Mouse (Mus musculus): ENCODE measurements around the gene Zbtb5.
A peak's percentile ranks its signal among the peaks of the same experiment; 100 is the strongest.
"Not testable (repeated sequence)": the region's sequence is repeated elsewhere in the genome, so short reads cannot be mapped to it uniquely, and the experiment has no call there.

The Zbtb5 gene

GRCm38 (mm10) chr4:45011581-45012104 lies 569 bp downstream of the Zbtb5 start:
- DNase-seq (ENCODE audit: extremely low read depth, insufficient read length, low spot score), result no peak

DNA sequence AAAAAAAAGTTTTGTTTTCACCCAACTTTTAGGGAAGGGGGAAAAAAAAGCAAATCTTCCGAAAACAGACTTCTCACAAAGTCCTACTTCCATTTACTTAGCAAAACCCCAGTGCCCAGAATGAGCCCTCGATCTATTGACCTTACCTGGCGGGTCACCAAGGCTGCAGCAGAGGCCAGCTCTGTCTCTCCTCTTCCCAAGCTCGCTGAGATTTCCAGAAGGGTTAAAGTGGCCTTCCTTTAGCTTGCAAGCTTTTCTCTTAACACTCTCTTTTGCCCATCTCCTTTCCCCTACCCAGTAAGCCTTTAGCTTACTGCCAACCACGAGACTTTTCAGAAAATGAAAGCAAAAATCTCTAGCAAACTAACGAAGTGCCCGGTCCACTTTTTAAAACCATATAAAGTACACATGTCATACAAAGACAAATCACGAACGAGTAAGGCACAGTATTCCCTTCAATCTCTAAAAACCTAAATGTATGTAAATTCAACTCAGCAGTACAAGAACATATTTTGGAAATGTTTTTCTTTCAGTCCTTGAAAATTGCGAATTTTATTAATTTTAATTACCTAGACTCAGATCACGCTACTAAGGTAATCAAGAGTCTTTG lies 1.3 kb downstream of the Zbtb5 start:
- DNase-seq (ENCODE audit: extremely low read depth, insufficient read length, low spot score), result peak; percentile 37

GRCm38 (mm10) chr4:45005452-45005851 lies 6.8 kb downstream of the Zbtb5 start:
- no peak for DNase-seq (ENCODE audit: extremely low read depth, insufficient read length, low spot score)

DNA sequence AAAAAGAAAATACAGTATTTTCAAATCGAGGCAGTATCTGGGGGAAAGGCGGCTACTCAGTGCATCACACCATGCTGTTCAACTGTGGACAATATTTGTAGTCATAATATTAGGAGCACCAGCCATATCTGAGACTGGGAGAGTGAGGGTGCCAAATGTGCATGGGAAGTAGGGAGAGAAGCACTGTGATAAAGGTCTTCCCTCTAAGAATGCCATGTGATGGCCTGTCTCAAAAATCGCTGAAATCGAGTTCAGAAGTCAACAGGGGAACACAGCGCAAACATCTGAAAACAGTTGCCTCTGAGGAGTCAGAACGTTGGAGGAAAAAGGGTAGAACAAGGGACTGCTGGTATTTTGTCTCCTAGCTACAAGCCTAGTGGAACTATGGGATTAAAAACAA lies 12.2 kb downstream of the Zbtb5 start:
- no peak for DNase-seq (ENCODE audit: extremely low read depth, insufficient read length, low spot score)

DNA sequence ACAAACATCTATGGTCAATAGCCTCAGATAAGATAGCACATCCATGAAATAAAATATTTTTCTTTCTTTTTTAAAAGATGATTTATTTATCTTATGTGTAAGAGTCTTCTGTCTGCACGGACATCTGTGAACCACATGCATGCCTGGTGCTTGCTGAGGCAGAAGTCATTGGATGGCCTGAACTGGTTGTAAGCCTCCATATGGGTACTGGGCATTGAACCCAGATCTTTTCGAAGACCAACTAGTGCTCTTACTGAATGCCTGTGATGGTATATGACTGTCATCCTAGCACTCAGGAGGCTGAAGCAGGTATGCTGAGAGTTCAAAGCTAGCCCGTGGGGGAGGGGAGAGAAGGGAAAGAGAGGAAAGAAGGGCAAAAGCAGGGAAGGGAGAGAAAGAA lies 14.1 kb downstream of the Zbtb5 start:
- no peak for DNase-seq (ENCODE audit: extremely low read depth, insufficient read length, low spot score)

GRCm38 (mm10) chr4:44994776-44995175 lies 17.4 kb downstream of the Zbtb5 start:
- no peak for DNase-seq (ENCODE audit: extremely low read depth, insufficient read length, low spot score)

DNA sequence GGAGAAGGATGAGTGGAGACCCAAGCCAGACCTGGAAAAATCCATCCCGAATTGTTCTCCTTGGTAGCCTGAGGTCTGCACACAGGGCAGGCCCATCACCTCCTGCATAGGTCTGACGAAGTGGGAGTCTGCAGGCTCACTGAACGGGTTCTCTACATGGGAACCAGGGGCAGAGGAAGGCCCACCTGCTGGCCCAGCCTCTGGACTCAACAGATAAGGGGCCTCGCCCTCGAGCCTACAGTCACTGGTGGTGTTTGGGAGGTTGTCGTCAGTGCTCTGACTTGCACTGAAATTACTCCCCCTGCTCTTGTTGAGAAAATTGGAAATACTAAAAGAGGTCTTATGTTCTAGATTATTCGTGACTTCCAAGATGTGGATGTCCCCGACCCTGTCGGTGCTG lies 18.4 kb downstream of the Zbtb5 start:
- DNase-seq (ENCODE audit: extremely low read depth, insufficient read length, low spot score), result no peak

DNA sequence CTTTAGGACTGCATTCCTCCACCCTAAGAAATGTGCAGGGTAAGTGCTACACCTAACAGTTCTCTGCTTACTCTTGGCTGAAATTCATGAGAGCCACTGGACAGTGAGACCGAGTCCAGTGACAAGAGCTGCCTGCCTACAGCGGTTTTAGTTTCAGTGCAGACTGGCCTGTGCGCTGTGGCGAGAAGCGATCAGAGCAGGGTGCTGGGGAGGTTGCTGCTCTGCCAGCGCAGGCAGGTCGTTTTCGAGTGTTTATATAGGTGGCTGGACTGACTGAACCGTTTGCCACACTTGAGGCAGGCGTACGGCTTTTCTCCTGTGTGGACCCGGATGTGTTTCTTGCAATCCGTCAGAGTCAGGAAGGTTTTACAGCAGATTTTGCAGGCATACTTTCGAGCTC lies 19.0 kb downstream of the Zbtb5 start:
- not testable (repeated sequence) for DNase-seq (ENCODE audit: extremely low read depth, insufficient read length, low spot score)

GRCm38 (mm10) chr4:44992330-44992729 lies 19.9 kb downstream of the Zbtb5 start:
- DNase-seq (ENCODE audit: extremely low read depth, insufficient read length, low spot score), result not testable (repeated sequence)

GRCm38 (mm10) chr4:44990560-44990959 lies 21.7 kb downstream of the Zbtb5 start:
- DNase-seq (ENCODE audit: extremely low read depth, insufficient read length, low spot score), result no peak

DNA sequence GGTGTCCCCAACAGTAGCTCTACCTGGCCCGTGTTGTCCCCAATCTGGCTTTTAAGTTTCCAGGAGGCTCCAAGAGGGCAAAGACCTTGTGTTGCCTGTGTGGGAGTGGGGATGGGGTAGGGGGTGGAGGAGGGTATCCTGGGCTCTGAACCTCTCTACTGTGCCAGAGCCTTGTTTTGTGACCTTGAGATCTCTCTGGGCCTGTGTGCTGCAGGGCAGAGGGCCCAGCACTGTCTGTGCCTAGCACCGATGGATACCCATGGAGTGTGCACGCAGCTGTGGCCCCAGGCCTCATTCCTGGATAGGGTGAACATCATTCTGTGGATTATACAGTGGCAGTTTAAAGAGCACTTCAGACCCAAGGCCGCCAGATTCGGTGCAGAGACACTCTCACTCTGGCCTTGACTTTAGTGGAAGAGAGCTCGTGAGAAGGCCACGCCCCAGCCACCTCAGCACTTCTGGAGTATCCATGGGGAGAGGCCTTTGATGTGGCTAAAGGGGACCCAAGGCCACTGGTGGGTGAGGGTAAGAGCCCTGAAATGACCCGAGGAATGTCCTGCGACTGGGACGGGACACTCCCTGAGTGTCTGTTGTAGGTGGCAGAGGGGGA lies 29.0 kb downstream of the Zbtb5 start:
- no peak for DNase-seq (ENCODE audit: extremely low read depth, insufficient read length, low spot score)

- DNase-seq (ENCODE audit: extremely low read depth, insufficient read length, low spot score), result no peak
Measured at GRCm38 (mm10) chr4:44982440-44983130, 29.6 kb downstream of the Zbtb5 start.

GRCm38 (mm10) chr4:44981974-44982287 lies 30.3 kb downstream of the Zbtb5 start:
- DNase-seq (ENCODE audit: extremely low read depth, insufficient read length, low spot score), result peak; percentile 43

GRCm38 (mm10) chr4:44981280-44981973 lies 30.8 kb downstream of the Zbtb5 start, which contains the start of gene Grhpr:
Gene Grhpr, plus strand, starts transcription at chr4:44981395.
- peak; percentile 98 for DNase-seq (ENCODE audit: extremely low read depth, insufficient read length, low spot score)

- DNase-seq (ENCODE audit: extremely low read depth, insufficient read length, low spot score), result no peak
Measured at GRCm38 (mm10) chr4:44979794-44980338, 32.3 kb downstream of the Zbtb5 start.

DNA sequence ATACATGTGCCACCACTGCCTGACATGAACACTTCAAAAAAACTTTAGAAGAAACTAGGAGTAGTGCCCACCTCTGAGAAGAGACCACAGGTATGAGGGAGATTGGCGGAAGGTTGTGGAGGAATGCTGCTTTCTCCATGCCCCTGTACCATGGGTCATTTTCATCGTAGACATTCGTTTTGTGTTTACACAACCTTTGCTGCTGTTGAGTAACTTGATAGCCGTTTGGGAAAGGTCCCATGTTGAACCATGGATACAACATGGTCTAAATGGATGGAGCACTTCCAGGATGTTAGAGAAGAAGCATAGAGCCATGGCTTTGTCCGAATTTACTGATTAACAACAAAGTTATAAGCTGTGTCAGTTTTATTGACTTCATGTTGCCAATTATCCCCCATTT lies 34.0 kb downstream of the Zbtb5 start:
- DNase-seq (ENCODE audit: extremely low read depth, insufficient read length, low spot score), result no peak

DNA sequence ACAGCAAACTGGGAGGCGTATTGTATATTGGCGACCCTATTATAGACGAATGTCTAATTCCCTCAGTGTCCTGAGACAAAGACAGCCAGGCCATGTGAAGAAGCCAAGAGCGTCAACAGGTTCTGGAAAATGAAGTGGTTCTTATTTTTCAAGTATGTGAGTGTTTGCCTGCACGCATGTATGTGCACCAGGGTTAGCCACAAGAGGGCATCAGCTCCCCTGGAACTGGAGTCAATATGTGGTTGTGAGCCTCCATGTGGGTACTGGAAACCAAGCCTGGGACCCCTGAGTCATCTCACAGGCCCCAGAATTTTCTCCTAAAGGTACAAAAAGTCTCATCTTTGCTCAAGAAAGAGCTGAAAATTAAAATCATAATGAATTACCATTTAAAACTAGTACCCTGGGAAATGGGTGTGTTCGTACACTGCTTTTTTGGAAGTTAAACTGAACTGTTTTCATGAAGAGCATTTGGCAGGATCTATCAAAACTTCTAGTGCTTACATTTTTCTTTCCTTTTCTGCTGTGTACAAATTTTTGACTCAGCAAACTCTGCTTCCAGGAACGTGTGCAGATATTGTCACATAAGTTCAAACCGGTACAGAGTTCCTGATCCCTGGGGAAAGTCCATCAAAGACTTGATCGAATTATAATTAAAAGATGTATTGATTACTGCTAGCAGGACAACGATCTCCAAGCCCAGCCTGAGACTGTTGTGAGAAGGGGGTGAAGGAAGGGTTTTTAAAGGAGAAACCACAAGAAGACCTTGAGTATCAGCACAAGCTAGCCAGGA lies 35.1 kb downstream of the Zbtb5 start:
- DNase-seq (ENCODE audit: extremely low read depth, insufficient read length, low spot score), result no peak

DNA sequence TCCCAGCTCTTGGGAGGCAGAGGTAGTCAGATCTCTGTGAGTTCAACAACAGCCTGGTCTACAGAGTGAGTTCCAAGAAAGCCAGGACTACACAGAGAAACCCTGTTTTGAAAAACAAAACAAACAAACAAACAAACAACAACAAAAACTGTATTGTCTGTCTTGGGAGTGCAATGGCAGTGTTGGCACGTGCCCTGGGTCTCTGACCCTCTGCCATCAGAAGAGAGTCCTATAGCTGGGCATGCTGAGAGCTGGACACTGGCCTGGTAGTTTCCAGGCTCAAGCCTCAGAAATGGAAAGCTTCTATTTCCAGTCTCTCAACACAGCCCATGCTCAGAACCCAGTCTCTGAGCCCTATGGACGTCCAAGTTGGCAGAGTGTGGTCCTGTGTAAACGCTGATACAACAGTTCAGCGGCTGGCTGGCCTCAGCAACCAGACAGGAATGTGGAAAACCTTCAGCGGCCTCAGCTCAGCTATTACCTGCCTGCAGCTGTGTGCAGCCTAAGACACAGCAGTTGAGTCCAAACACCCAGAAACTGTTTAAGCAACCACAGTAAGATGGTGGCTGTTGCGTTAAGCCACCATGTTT lies 36.1 kb downstream of the Zbtb5 start:
- DNase-seq (ENCODE audit: extremely low read depth, insufficient read length, low spot score), result no peak

DNA sequence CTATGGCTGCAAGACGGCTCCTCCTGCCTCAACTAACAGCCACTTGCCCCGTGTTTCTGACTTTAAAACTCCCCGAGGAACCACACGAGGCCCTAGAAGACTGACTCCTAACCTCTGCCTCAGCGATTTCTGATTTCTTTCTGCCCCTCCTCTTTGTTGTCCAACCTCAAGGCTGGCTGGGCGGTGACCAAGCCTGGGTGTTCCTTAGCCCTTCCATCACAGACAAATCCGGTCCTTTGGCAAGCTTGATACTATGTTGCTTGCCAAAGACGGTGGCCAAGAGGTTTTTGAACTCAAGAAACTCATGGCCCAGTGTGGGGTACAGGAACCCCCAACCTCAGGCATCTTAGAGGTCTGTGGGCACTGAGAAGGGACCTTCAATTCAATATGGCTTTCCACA lies 37.9 kb downstream of the Zbtb5 start:
- no peak for DNase-seq (ENCODE audit: extremely low read depth, insufficient read length, low spot score)

DNA sequence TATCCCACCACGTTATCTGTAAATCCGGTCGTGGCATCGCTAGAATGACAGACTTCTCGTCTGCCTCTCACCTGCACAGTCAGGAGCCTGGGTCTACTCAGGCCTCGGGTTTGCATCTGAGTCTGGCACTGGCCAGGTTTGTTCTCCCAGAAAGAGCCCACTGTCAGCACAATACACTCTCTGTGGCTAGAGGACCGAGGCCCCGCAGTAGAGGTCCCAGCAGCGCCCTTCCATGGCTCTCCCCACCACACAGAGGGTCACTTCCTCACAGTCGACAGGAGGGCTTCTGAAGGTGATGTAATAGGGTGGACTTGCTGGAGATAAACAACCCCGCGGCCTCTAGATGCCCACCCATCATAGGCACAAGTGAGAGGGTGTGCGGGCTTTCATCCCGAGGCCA lies 38.3 kb downstream of the Zbtb5 start:
- DNase-seq (ENCODE audit: extremely low read depth, insufficient read length, low spot score), result no peak
